In the genomic region with DNA sequence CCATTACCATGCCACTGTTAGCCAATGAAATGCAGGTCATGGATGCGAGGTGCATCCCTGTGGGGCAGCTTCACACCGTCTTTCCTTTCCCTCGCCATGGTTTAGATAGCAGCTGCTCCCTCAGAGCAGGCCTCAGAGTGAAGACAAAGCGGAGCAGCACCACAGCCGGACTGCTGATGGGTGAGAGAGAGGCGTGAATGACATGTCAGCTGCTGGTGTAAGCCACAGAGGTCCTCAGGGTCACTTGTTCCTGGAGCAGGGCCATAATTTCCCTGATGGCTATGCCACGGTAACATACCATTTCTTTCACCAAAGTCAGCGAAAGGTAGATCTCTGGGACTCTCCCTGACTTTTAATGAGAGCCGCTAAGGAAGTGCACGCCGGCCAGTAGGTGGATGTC, we compare ENCODE assay signal across 26 mouse cellular contexts. TPM values are rescaled to one million over a fixed set of nuclear protein-coding genes. Genes with fewer than 3 reads are reported as not detected.
DNase-seq lines count a peak whose midpoint lies in the region; ATAC-seq and TF ChIP-seq lines count a peak whose summit lies in the region.
"Had no signal": no experiment of that assay in that cellular context is flagged by ENCODE, and none has a peak within 500 bp of the region (broad histone marks: within the 10 kb centered on the region; RNA-seq: fewer than 3 reads in every experiment).

No protein-coding gene starts in this region.

- H3K9me3 ChIP-seq in hindbrain, embryonic 10.5 days = no peaks in the 10 kb centered on the region
- H3K9me3 ChIP-seq in hindbrain, embryonic 16.5 days (ENCODE audit: control insufficient read depth, low read length) = no peaks in the 10 kb centered on the region
- no peaks in the 10 kb centered on the region for H3K9me3 ChIP-seq in hindbrain, embryonic 13.5 days
- no peaks in the 10 kb centered on the region for H3K9me3 ChIP-seq in kidney, embryonic 15.5 days (replicated peaks)
- H3K9me3 ChIP-seq: embryonic facial prominence, embryonic 15.5 days; heart, embryonic 13.5 days; limb, embryonic 12.5 days had no signal

- peak overlapping the region; percentile 31; the same call in 1 of the 2 replicates for H3K27ac ChIP-seq in hindbrain, embryonic 10.5 days
- no peak overlapping the region for H3K27ac ChIP-seq in hindbrain, embryonic 16.5 days (ENCODE audit: low read depth, low read length)
- 0 out of 2 replicates have a peak overlapping the region, but pooled peaks have one; percentile 1 for H3K27ac ChIP-seq in hindbrain, embryonic 13.5 days
- no peak overlapping the region for H3K27ac ChIP-seq in kidney, embryonic 15.5 days
- H3K27ac ChIP-seq: embryonic facial prominence, embryonic 15.5 days; heart, embryonic 13.5 days; limb, embryonic 12.5 days; macrophage had no signal

- TF ChIP-seq POLR2A in brain, embryonic 14.5 days (IDR thresholded peaks at IDR 0.05; ENCODE audit: borderline replicate concordance, extremely low read depth, insufficient read depth, insufficient read length, poor library complexity, severe bottlenecking) = no peak

- no peak for ATAC-seq in hindbrain, embryonic 16.5 days
- ATAC-seq in hindbrain, embryonic 13.5 days (ENCODE audit: low FRiP score) = no peak
- ATAC-seq in kidney, embryonic 15.5 days (replicated peaks; ENCODE audit: low FRiP score) = no peak
- ATAC-seq: forebrain, postnatal 0 days; inflammation-experienced regulatory T-cells, adult 6 months; liver, postnatal 0 days; lung, postnatal 0 days; midbrain, embryonic 16.5 days had no signal

- H3K4me2 ChIP-seq in hindbrain, embryonic 16.5 days (ENCODE audit: low read length) = no peak overlapping the region
- no peak overlapping the region for H3K4me2 ChIP-seq in hindbrain, embryonic 13.5 days
- H3K4me2 ChIP-seq in kidney, embryonic 15.5 days = no peak overlapping the region
- H3K4me2 ChIP-seq: embryonic facial prominence, embryonic 15.5 days; heart, embryonic 13.5 days; limb, embryonic 12.5 days; liver, embryonic 11.5 days had no signal

- no peak overlapping the region for H3K4me3 ChIP-seq in hindbrain, embryonic 10.5 days
- no peak overlapping the region for H3K4me3 ChIP-seq in hindbrain, embryonic 16.5 days (ENCODE audit: low read length)
- H3K4me3 ChIP-seq in hindbrain, embryonic 13.5 days = no peak overlapping the region
- H3K4me3 ChIP-seq in kidney, embryonic 15.5 days (replicated peaks) = no peak overlapping the region
- H3K4me3 ChIP-seq: embryonic facial prominence, embryonic 15.5 days; heart, embryonic 13.5 days; limb, embryonic 12.5 days had no signal

- DNase-seq in hindbrain, embryonic 10.5 days (ENCODE audit: low spot score) = peak; percentile 30
- peak; percentile 40 for DNase-seq in brain, embryonic 14.5 days (ENCODE audit: low read depth)
- DNase-seq in thymus, postnatal 36 days = no peak
- no peak for DNase-seq in neural tube, embryonic 10.5 days (ENCODE audit: extremely low spot score, low spot score)
- DNase-seq: adrenal gland, postnatal 14 days; cerebellum, adult 9-10 months; forebrain, postnatal 0 days; gastrocnemius, postnatal 14 days; heart, adult 18-20 months; heart, postnatal 36 days; kidney, adult 2 months; kidney, postnatal 14 days; liver, postnatal 0 days; right cerebral cortex, postnatal 25 days; spleen, adult 18-20 months had no signal

- H3K9ac ChIP-seq in hindbrain, embryonic 16.5 days (ENCODE audit: low read depth, low read length) = no peak overlapping the region
- H3K9ac ChIP-seq in hindbrain, embryonic 13.5 days = no peak overlapping the region
- no peak overlapping the region for H3K9ac ChIP-seq in kidney, embryonic 15.5 days
- H3K9ac ChIP-seq: embryonic facial prominence, embryonic 15.5 days; forebrain, postnatal 0 days; heart, embryonic 13.5 days; limb, embryonic 12.5 days; liver, postnatal 0 days had no signal

- 45% methylated on average over 11 of the region's 11 CpGs for WGBS in hindbrain, embryonic 10.5 days
- WGBS in hindbrain, embryonic 16.5 days = 40% methylated on average over 11 of the region's 11 CpGs
- WGBS in hindbrain, embryonic 13.5 days = 48% methylated on average over 11 of the region's 11 CpGs
- WGBS in kidney, embryonic 15.5 days = 71% methylated on average over 11 of the region's 11 CpGs

- no peaks in the 10 kb centered on the region for H3K36me3 ChIP-seq in hindbrain, embryonic 10.5 days
- H3K36me3 ChIP-seq in hindbrain, embryonic 16.5 days (ENCODE audit: control insufficient read depth, insufficient read depth, low read length) = no peaks in the 10 kb centered on the region
- H3K36me3 ChIP-seq in hindbrain, embryonic 13.5 days = no peaks in the 10 kb centered on the region
- no peaks in the 10 kb centered on the region for H3K36me3 ChIP-seq in kidney, embryonic 15.5 days
- H3K36me3 ChIP-seq: embryonic facial prominence, embryonic 15.5 days; heart, embryonic 13.5 days; limb, embryonic 12.5 days had no signal

- H3K27me3 ChIP-seq in hindbrain, embryonic 10.5 days (ENCODE audit: insufficient read depth, poor library complexity, severe bottlenecking) = no peaks in the 10 kb centered on the region
- H3K27me3 ChIP-seq in hindbrain, embryonic 16.5 days (replicated peaks; ENCODE audit: control insufficient read depth, insufficient read depth, low read length) = no peaks in the 10 kb centered on the region
- H3K27me3 ChIP-seq in hindbrain, embryonic 13.5 days = no peaks in the 10 kb centered on the region
- no peaks in the 10 kb centered on the region for H3K27me3 ChIP-seq in kidney, embryonic 15.5 days
- H3K27me3 ChIP-seq: embryonic facial prominence, embryonic 15.5 days; heart, embryonic 13.5 days; limb, embryonic 12.5 days had no signal

- H3K4me1 ChIP-seq in hindbrain, embryonic 10.5 days (replicated peaks) = peaks cover 13% of the 10 kb centered on the region
- no peaks in the 10 kb centered on the region for H3K4me1 ChIP-seq in hindbrain, embryonic 16.5 days (ENCODE audit: control insufficient read depth, insufficient read depth, low read depth, low read length)
- H3K4me1 ChIP-seq in hindbrain, embryonic 13.5 days (replicated peaks) = peaks cover 10% of the 10 kb centered on the region
- H3K4me1 ChIP-seq in kidney, embryonic 15.5 days = no peaks in the 10 kb centered on the region; the same call in 1 of the 2 replicates
- H3K4me1 ChIP-seq: embryonic facial prominence, embryonic 15.5 days had no signal

- no peak for TF ChIP-seq CTCF in brain, embryonic 14.5 days (IDR thresholded peaks at IDR 0.05; ENCODE audit: borderline replicate concordance, extremely low read depth, insufficient read depth, insufficient read length)

RNA-seq across cellular contexts. Expression of gene Mkln1, which starts 35.9 kb away (rescaled TPM):
- 201 and 212 TPM in 2 replicates for polyA plus RNA-seq in hindbrain, embryonic 10.5 days (2016; fragmentation: Nextera tagmentation; extraction: Ambion mirVana)
- polyA plus RNA-seq in hindbrain, embryonic 16.5 days (2015; fragmentation: Nextera tagmentation; extraction: Ambion mirVana) = 119 and 123 TPM in 2 replicates
- polyA plus RNA-seq in brain, embryonic 14.5 days (2012; rRNA removed) = 45.4 and 47.9 TPM in 2 replicates
- 145 and 156 TPM in 2 replicates for polyA plus RNA-seq in hindbrain, embryonic 13.5 days (2015; fragmentation: Nextera tagmentation; extraction: Ambion mirVana)
- 205 and 206 TPM in 2 replicates for polyA plus RNA-seq in kidney, embryonic 15.5 days (2015; fragmentation: Nextera tagmentation; extraction: Ambion mirVana)

Comparison
In these comparisons a context has a peak if more than half of its experiments do, and no peak if none do; other contexts are left out.
1. H3K27ac ChIP-seq: peak in hindbrain, embryonic 10.5 days (single experiment) and hindbrain, embryonic 13.5 days (single experiment); none in hindbrain, embryonic 16.5 days (single experiment) and kidney, embryonic 15.5 days (single experiment).
2. DNase-seq: peak in hindbrain, embryonic 10.5 days (single experiment) and brain, embryonic 14.5 days (single experiment); none in thymus, postnatal 36 days (0 of 2) and neural tube, embryonic 10.5 days (single experiment).